Mouse (Mus musculus) G1E (cell line): ENCODE measurements around the gene Coro2a.

Source experiments
- CTCF ChIP-seq: IDR thresholded peaks from 2 replicates; pipeline ENCODE4 v1.5.1; 2012; ENCODE audit warnings: low read depth, low read length, inconsistent platforms, mixed read lengths
- GATA1 ChIP-seq: IDR thresholded peaks from 2 replicates; pipeline ENCODE4 v1.6.1; 2012; ENCODE audit warnings: borderline replicate concordance, low read length, inconsistent platforms, mixed read lengths
- GATA2 ChIP-seq: IDR thresholded peaks from 2 replicates; pipeline ENCODE4 v1.6.1; 2012; ENCODE audit warnings: low read depth, low read length, inconsistent platforms, borderline replicate concordance
- POLR2AphosphoS5 ChIP-seq: IDR thresholded peaks from 2 replicates; pipeline ENCODE4 v1.6.1; 2012; ENCODE audit warnings: low read depth, low read length, inconsistent platforms; ENCODE audit not compliant: insufficient replicate concordance
- TAL1 ChIP-seq: conservative IDR thresholded peaks from 2 replicates; pipeline ENCODE4 v1.6.1; 2012; ENCODE audit warnings: low read depth, low read length, inconsistent platforms, mixed read lengths

DNA sequence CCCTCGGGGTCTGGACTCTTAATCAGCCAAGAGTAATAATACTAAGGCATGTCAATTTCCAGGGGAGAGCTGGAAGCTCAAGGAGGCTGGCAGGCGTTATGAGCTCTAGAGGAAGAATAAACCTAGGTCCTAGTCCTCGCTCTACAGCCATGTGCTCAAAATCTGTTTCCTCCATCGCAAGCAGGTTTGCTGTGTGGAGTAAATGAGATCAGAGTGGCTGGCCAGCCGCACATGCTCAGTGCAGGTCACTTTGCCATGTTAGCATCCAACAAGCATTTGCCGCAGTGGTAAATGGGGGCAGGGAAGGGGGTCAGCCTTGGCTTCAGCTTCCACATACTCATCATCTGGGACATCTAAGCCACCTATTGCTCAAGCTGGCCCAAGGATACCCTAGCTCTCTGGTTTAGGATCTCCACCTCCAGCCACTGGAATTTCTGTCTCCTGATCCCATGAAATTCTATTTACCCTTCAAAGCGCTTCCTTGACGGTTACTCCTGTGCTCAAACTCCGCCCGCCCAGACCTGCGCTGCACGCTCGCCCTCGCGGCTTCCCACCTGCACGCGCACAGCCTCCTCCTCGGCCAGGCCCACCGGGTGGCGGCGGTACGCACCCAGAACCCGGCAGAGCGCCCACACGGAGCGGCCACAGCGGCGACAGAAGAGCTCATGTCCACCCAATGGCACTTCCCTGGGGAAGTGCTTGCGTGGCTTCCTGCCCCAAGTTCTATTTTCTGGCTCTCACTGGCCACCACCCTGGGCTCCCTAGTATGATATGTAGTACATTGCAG lies 67.9 kb downstream of the Coro2a start:
- no peak for TF ChIP-seq CTCF
- no peak for TF ChIP-seq GATA1
- TF ChIP-seq TAL1: no peak
- TF ChIP-seq POLR2AphosphoS5: no peak
- no peak for TF ChIP-seq GATA2
